20 mouse cellular contexts compared by ENCODE assay signal in genomic region chr4:45047286-45047887, GRCm38 (mm10). TPM values are rescaled to one million over a fixed set of nuclear protein-coding genes. Genes with fewer than 3 reads are reported as not detected.
DNase-seq lines count a peak whose midpoint lies in the region; ATAC-seq and TF ChIP-seq lines count a peak whose summit lies in the region.
"Had no signal": no experiment of that assay in that cellular context is flagged by ENCODE, and none has a peak within 500 bp of the region (broad histone marks: within the 10 kb centered on the region; RNA-seq: fewer than 3 reads in every experiment).

No protein-coding gene starts in this region.

- 44% methylated on average over 9 of the region's 9 CpGs for WGBS in cerebellum, adult 2 months
- 82% methylated on average over 9 of the region's 9 CpGs for WGBS in hindbrain, embryonic 15.5 days
- 80% methylated on average over 9 of the region's 9 CpGs for WGBS in hindbrain, embryonic 13.5 days
- 82% methylated on average over 9 of the region's 9 CpGs for WGBS in midbrain, embryonic 14.5 days
- 86% methylated on average over 9 of the region's 9 CpGs for WGBS in midbrain, embryonic 11.5 days

- no peak overlapping the region for H3K4me2 ChIP-seq in hindbrain, embryonic 15.5 days
- H3K4me2 ChIP-seq in hindbrain, embryonic 13.5 days, result no peak overlapping the region
- H3K4me2 ChIP-seq in midbrain, embryonic 14.5 days (ENCODE audit: low read length), result no peak overlapping the region
- H3K4me2 ChIP-seq in midbrain, embryonic 11.5 days, result no peak overlapping the region
- H3K4me2 ChIP-seq: intestine, embryonic 15.5 days; midbrain, embryonic 15.5 days had no signal

- no peaks in the 10 kb centered on the region for H3K27me3 ChIP-seq in cerebellum, adult 2 months (ENCODE audit: control insufficient read depth, insufficient read depth, low read length)
- H3K27me3 ChIP-seq in hindbrain, embryonic 15.5 days, result no peaks in the 10 kb centered on the region
- no peaks in the 10 kb centered on the region for H3K27me3 ChIP-seq in hindbrain, embryonic 13.5 days
- no peaks in the 10 kb centered on the region for H3K27me3 ChIP-seq in midbrain, embryonic 14.5 days (ENCODE audit: control insufficient read depth, insufficient read depth, low read length)
- no peaks in the 10 kb centered on the region for H3K27me3 ChIP-seq in midbrain, embryonic 11.5 days (ENCODE audit: control insufficient read depth, insufficient read depth, low read length)
- H3K27me3 ChIP-seq: intestine, embryonic 15.5 days; midbrain, embryonic 15.5 days had no signal

- peaks cover 32% of the 10 kb centered on the region for H3K36me3 ChIP-seq in hindbrain, embryonic 15.5 days
- peaks cover 86% of the 10 kb centered on the region for H3K36me3 ChIP-seq in hindbrain, embryonic 13.5 days
- peaks cover 57% of the 10 kb centered on the region for H3K36me3 ChIP-seq in midbrain, embryonic 14.5 days (ENCODE audit: control insufficient read depth, insufficient read depth, low read length)
- no peaks in the 10 kb centered on the region for H3K36me3 ChIP-seq in midbrain, embryonic 11.5 days (ENCODE audit: control insufficient read depth, insufficient read depth, low read length)
- H3K36me3 ChIP-seq: intestine, embryonic 15.5 days had no signal

- no peak overlapping the region for H3K27ac ChIP-seq in cerebellum, adult 2 months (ENCODE audit: insufficient read depth, low read length)
- H3K27ac ChIP-seq in hindbrain, embryonic 15.5 days (replicated peaks), result peak overlapping the region; percentile 36; the same call in 1 of the 2 replicates
- H3K27ac ChIP-seq in hindbrain, embryonic 13.5 days, result no peak overlapping the region
- peak overlapping the region; percentile 55; the same call in 1 of the 2 replicates for H3K27ac ChIP-seq in midbrain, embryonic 14.5 days (replicated peaks; ENCODE audit: low read depth, low read length)
- H3K27ac ChIP-seq in midbrain, embryonic 11.5 days (ENCODE audit: low read depth, low read length), result no peak overlapping the region
- H3K27ac ChIP-seq: intestine, embryonic 15.5 days had no signal

- H3K4me3 ChIP-seq in cerebellum, adult 2 months (replicated peaks; ENCODE audit: insufficient read depth, low read depth, low read length), result no peak overlapping the region
- H3K4me3 ChIP-seq in hindbrain, embryonic 15.5 days, result no peak overlapping the region
- no peak overlapping the region for H3K4me3 ChIP-seq in hindbrain, embryonic 13.5 days
- H3K4me3 ChIP-seq in midbrain, embryonic 14.5 days (replicated peaks; ENCODE audit: low read depth, low read length), result no peak overlapping the region
- H3K4me3 ChIP-seq in midbrain, embryonic 11.5 days (ENCODE audit: low read depth, low read length), result no peak overlapping the region
- H3K4me3 ChIP-seq: intestine, embryonic 15.5 days; midbrain, embryonic 15.5 days had no signal

- no peak overlapping the region for H3K9ac ChIP-seq in hindbrain, embryonic 15.5 days
- H3K9ac ChIP-seq in hindbrain, embryonic 13.5 days, result no peak overlapping the region
- H3K9ac ChIP-seq in midbrain, embryonic 14.5 days (replicated peaks; ENCODE audit: low read length), result no peak overlapping the region
- H3K9ac ChIP-seq in midbrain, embryonic 11.5 days (ENCODE audit: low read length), result no peak overlapping the region
- H3K9ac ChIP-seq: intestine, embryonic 15.5 days; midbrain, embryonic 15.5 days had no signal

- TF ChIP-seq CTCF in cerebellum, adult 2 months (IDR thresholded peaks at IDR 0.05; ENCODE audit: borderline replicate concordance, insufficient read depth, low read depth, low read length), result no peak

- H3K9me3 ChIP-seq in hindbrain, embryonic 15.5 days, result no peaks in the 10 kb centered on the region
- H3K9me3 ChIP-seq in hindbrain, embryonic 13.5 days, result no peaks in the 10 kb centered on the region
- no peaks in the 10 kb centered on the region for H3K9me3 ChIP-seq in midbrain, embryonic 14.5 days (ENCODE audit: control insufficient read depth, low read length)
- no peaks in the 10 kb centered on the region for H3K9me3 ChIP-seq in midbrain, embryonic 11.5 days (ENCODE audit: control insufficient read depth, low read length)
- H3K9me3 ChIP-seq: intestine, embryonic 15.5 days; midbrain, embryonic 15.5 days had no signal

- peak; percentile 60 to 73 for DNase-seq in cerebellum, postnatal 10 days
- no peak for DNase-seq in cerebellum, adult 2 months
- no peak for DNase-seq in frontal cortex, postnatal 25 days (ENCODE audit: low spot score in 2 of 2)
- DNase-seq in midbrain, embryonic 14.5 days, result no peak
- no peak for DNase-seq in midbrain, embryonic 11.5 days (ENCODE audit: low spot score, missing footprints)
- DNase-seq: adrenal gland, adult 2 months; cerebellum, adult 9-11 months; embryo, embryonic 11 days; kidney, adult 9 months; kidney, postnatal 36 days; liver; right cerebral cortex, postnatal 14 days; spleen, adult 18-20 months; thymus, postnatal 36 days had no signal

- peak; percentile 92 for ATAC-seq in frontal cortex, adult (ENCODE audit: low TSS enrichment)
- no peak for ATAC-seq in hindbrain, embryonic 15.5 days (ENCODE audit: low FRiP score, low read depth)
- ATAC-seq in hindbrain, embryonic 13.5 days (ENCODE audit: low FRiP score), result no peak
- ATAC-seq in midbrain, embryonic 14.5 days (ENCODE audit: low FRiP score, low TSS enrichment), result no peak
- ATAC-seq in midbrain, embryonic 11.5 days (ENCODE audit: low FRiP score), result no peak
- ATAC-seq: intestine, embryonic 15.5 days; lung, postnatal 0 days had no signal

- H3K4me1 ChIP-seq in cerebellum, adult 2 months (ENCODE audit: control insufficient read depth, insufficient read depth, low read length), result no peaks in the 10 kb centered on the region
- H3K4me1 ChIP-seq in hindbrain, embryonic 15.5 days (replicated peaks), result no peaks in the 10 kb centered on the region
- H3K4me1 ChIP-seq in hindbrain, embryonic 13.5 days (replicated peaks), result peaks cover 11% of the 10 kb centered on the region; the same call in 1 of the 2 replicates
- H3K4me1 ChIP-seq in midbrain, embryonic 14.5 days (ENCODE audit: control insufficient read depth, insufficient read depth, low read length), result no peaks in the 10 kb centered on the region
- no peaks in the 10 kb centered on the region for H3K4me1 ChIP-seq in midbrain, embryonic 11.5 days (ENCODE audit: control insufficient read depth, insufficient read depth, low read length)
- H3K4me1 ChIP-seq: intestine, embryonic 15.5 days; midbrain, embryonic 15.5 days had no signal

- TF ChIP-seq POLR2A in cerebellum, adult 2 months (IDR thresholded peaks at IDR 0.05; ENCODE audit: borderline replicate concordance, insufficient read depth, low read length), result no peak

RNA-seq across cellular contexts. Expression of gene Polr1e, which starts 29.0 kb away (rescaled TPM):
- polyA plus RNA-seq in cerebellum, adult 2 months (2012; rRNA removed), result 11.5 and 11.7 TPM in 2 replicates
- 33.9 and 36.7 TPM in 2 replicates for polyA plus RNA-seq in hindbrain, embryonic 15.5 days (2015; fragmentation: Nextera tagmentation; extraction: Ambion mirVana)
- 37.9 and 38.5 TPM in 2 replicates for polyA plus RNA-seq in hindbrain, embryonic 13.5 days (2015; fragmentation: Nextera tagmentation; extraction: Ambion mirVana)
- polyA plus RNA-seq in midbrain, embryonic 14.5 days (2014; fragmentation: Nextera tagmentation; extraction: Ambion mirVana), result 33.3 and 39.6 TPM in 2 replicates
- polyA plus RNA-seq in midbrain, embryonic 11.5 days (2014; fragmentation: Nextera tagmentation; extraction: Ambion mirVana), result 51.6 and 56.3 TPM in 2 replicates

RNA-seq across cellular contexts. Expression of gene Zbtb5, which starts 35.2 kb away (rescaled TPM):
- 9.8 and 11.4 TPM in 2 replicates for polyA plus RNA-seq in cerebellum, adult 2 months (2012; rRNA removed)
- 39.6 and 41.7 TPM in 2 replicates for polyA plus RNA-seq in hindbrain, embryonic 15.5 days (2015; fragmentation: Nextera tagmentation; extraction: Ambion mirVana)
- 45.6 and 48.4 TPM in 2 replicates for polyA plus RNA-seq in hindbrain, embryonic 13.5 days (2015; fragmentation: Nextera tagmentation; extraction: Ambion mirVana)
- polyA plus RNA-seq in midbrain, embryonic 14.5 days (2014; fragmentation: Nextera tagmentation; extraction: Ambion mirVana), result 45.7 and 55.5 TPM in 2 replicates
- polyA plus RNA-seq in midbrain, embryonic 11.5 days (2014; fragmentation: Nextera tagmentation; extraction: Ambion mirVana), result 41.2 and 44.7 TPM in 2 replicates

RNA-seq across cellular contexts. Expression of gene Fbxo10, which starts 37.0 kb away (rescaled TPM):
- 18.6 and 19.2 TPM in 2 replicates for polyA plus RNA-seq in cerebellum, adult 2 months (2012; rRNA removed)
- 17.2 and 19.0 TPM in 2 replicates for polyA plus RNA-seq in hindbrain, embryonic 15.5 days (2015; fragmentation: Nextera tagmentation; extraction: Ambion mirVana)
- 13.6 and 15.9 TPM in 2 replicates for polyA plus RNA-seq in hindbrain, embryonic 13.5 days (2015; fragmentation: Nextera tagmentation; extraction: Ambion mirVana)
- polyA plus RNA-seq in midbrain, embryonic 14.5 days (2014; fragmentation: Nextera tagmentation; extraction: Ambion mirVana), result 10.5 and 11.2 TPM in 2 replicates
- 5.0 and 5.6 TPM in 2 replicates for polyA plus RNA-seq in midbrain, embryonic 11.5 days (2014; fragmentation: Nextera tagmentation; extraction: Ambion mirVana)

Comparison
In these comparisons a context has a peak if more than half of its experiments do, and no peak if none do; other contexts are left out.
1. DNase-seq: peak in cerebellum, postnatal 10 days (2 of 2); none in cerebellum, adult 2 months (0 of 2), frontal cortex, postnatal 25 days (0 of 2), midbrain, embryonic 14.5 days (single experiment) and midbrain, embryonic 11.5 days (single experiment).
2. H3K27ac ChIP-seq: peak in hindbrain, embryonic 15.5 days (single experiment) and midbrain, embryonic 14.5 days (single experiment); none in cerebellum, adult 2 months (single experiment), hindbrain, embryonic 13.5 days (single experiment) and midbrain, embryonic 11.5 days (single experiment).